In the genomic region with DNA sequence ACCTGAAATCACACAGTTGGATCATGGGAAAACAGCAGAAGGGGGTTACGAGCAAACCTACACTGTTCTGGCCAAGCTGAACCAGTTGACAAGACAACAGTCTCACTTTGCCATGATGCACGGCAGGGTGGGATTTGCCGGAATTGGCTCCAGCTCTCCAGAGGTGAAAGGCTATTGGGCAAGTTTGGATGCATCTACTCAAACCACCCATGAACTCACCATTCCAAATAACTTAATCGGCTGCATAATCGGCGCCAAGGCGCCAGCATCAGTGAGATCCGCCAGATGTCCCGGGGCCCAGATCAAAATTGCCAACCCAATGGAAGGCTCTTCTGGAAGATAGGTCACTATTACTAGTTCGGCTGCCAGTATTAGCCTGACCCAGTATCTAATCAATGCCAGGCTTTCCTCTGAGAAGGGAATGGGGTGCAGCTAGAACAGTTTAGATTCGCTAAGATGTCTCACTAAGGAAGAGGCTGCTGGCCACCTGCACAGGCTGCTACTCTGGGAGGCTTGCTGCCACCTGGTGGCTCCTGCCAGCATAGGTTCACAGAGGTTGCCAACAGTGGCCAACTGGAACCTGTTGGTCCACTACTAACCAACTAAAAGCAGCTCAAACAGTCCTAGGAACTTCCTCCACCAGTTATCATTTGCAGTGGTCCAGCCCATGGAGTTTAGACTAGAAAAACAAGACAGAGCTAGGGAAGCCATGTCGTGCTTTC, we compare ENCODE assay signal across 8 mouse cellular contexts. TPM values are rescaled to one million over a fixed set of nuclear protein-coding genes. Genes with fewer than 3 reads are reported as not detected.
DNase-seq lines count a peak whose midpoint lies in the region; ATAC-seq and TF ChIP-seq lines count a peak whose summit lies in the region.

No protein-coding gene starts in this region.

- no peak overlapping the region for H3K9ac ChIP-seq in kidney, embryonic 16.5 days (replicated peaks; ENCODE audit: low read length)
- no peak overlapping the region for H3K9ac ChIP-seq in hindbrain, embryonic 15.5 days
- H3K9ac ChIP-seq in midbrain, postnatal 0 days (replicated peaks; ENCODE audit: low read length, poor library complexity, severe bottlenecking) = no peak overlapping the region

- TF ChIP-seq POLR2A in thymus, adult 2 months (IDR thresholded peaks at IDR 0.05; ENCODE audit: control insufficient read depth, extremely low read depth, insufficient read depth, low read length, poor library complexity) = no peak

- no peaks in the 10 kb centered on the region for H3K36me3 ChIP-seq in kidney, embryonic 16.5 days (ENCODE audit: insufficient read depth, low read length)
- H3K36me3 ChIP-seq in hindbrain, embryonic 15.5 days = no peaks in the 10 kb centered on the region
- no peaks in the 10 kb centered on the region for H3K36me3 ChIP-seq in midbrain, postnatal 0 days (ENCODE audit: insufficient read depth, low read length)
- H3K36me3 ChIP-seq in thymus, adult 2 months (ENCODE audit: control insufficient read depth, insufficient read depth, low read length) = no peaks in the 10 kb centered on the region

- DNase-seq in kidney, adult 18-20 months = peak; percentile 85
- DNase-seq in adrenal gland, postnatal 25 days = peak; percentile 68
- DNase-seq in embryo, embryonic 9.5 days (ENCODE audit: extremely low spot score) = peak; percentile 60
- peak; percentile 60 to 76 for DNase-seq in left cerebral cortex, postnatal 10 days (ENCODE audit: extremely low spot score in 1 of 2, low spot score in 2 of 2)
- peak; percentile 83 for DNase-seq in midbrain, postnatal 0 days (ENCODE audit: low spot score)
- peak; percentile 82 for DNase-seq in thymus, adult 2 months

- H3K27ac ChIP-seq in kidney, embryonic 16.5 days (ENCODE audit: low read length) = no peak overlapping the region
- no peak overlapping the region for H3K27ac ChIP-seq in hindbrain, embryonic 15.5 days (replicated peaks)
- no peak overlapping the region for H3K27ac ChIP-seq in midbrain, postnatal 0 days (ENCODE audit: low read depth, low read length)
- no peak overlapping the region for H3K27ac ChIP-seq in thymus, adult 2 months (ENCODE audit: control insufficient read depth, insufficient read depth, low read length)

- H3K27me3 ChIP-seq in kidney, embryonic 16.5 days (ENCODE audit: insufficient read depth, low read length) = no peaks in the 10 kb centered on the region
- no peaks in the 10 kb centered on the region for H3K27me3 ChIP-seq in hindbrain, embryonic 15.5 days
- H3K27me3 ChIP-seq in midbrain, postnatal 0 days (ENCODE audit: insufficient read depth, low read length) = no peaks in the 10 kb centered on the region
- H3K27me3 ChIP-seq in thymus, adult 2 months (ENCODE audit: control insufficient read depth, insufficient read depth, low read length) = no peaks in the 10 kb centered on the region

- intact Hi-C loops in left cerebral cortex, postnatal 10 days (cut with DNase I) = loop anchor here (5.0 kb wide), 2 partner anchors 46 to 411 kb away; a partner anchor contains a TSS

- WGBS in kidney, embryonic 16.5 days = 77% methylated on average over 12 of the region's 12 CpGs
- WGBS in hindbrain, embryonic 15.5 days = 72% methylated on average over 12 of the region's 12 CpGs
- 74% methylated on average over 12 of the region's 12 CpGs for WGBS in midbrain, postnatal 0 days
- WGBS in thymus, adult 2 months = 86% methylated on average over 12 of the region's 12 CpGs

- no peak; the same call in 1 of the 2 replicates for ATAC-seq in kidney, embryonic 16.5 days (ENCODE audit: low FRiP score, low TSS enrichment)
- peak; percentile 42; the same call in 1 of the 2 replicates for ATAC-seq in hindbrain, embryonic 15.5 days (ENCODE audit: low FRiP score, low read depth)
- ATAC-seq in midbrain, postnatal 0 days (ENCODE audit: low FRiP score) = 0 out of 2 replicates have a peak, but pooled peaks have one; percentile 27

- peak; percentile 89 for TF ChIP-seq CTCF in midbrain, postnatal 0 days (IDR thresholded peaks at IDR 0.05)
- peak; percentile 89 for TF ChIP-seq CTCF in thymus, adult 2 months (IDR thresholded peaks at IDR 0.05; ENCODE audit: borderline replicate concordance, control insufficient read depth, extremely low read depth, insufficient read depth, low read length, poor library complexity)

- no peaks in the 10 kb centered on the region for H3K9me3 ChIP-seq in kidney, embryonic 16.5 days (ENCODE audit: low read length)
- no peaks in the 10 kb centered on the region for H3K9me3 ChIP-seq in hindbrain, embryonic 15.5 days
- H3K9me3 ChIP-seq in midbrain, postnatal 0 days (ENCODE audit: low read length) = no peaks in the 10 kb centered on the region; the same call in 1 of the 2 replicates

- peaks cover 3% of the 10 kb centered on the region; the same call in 1 of the 2 replicates for H3K4me1 ChIP-seq in kidney, embryonic 16.5 days (ENCODE audit: insufficient read depth, low read length)
- no peaks in the 10 kb centered on the region for H3K4me1 ChIP-seq in hindbrain, embryonic 15.5 days (replicated peaks)
- H3K4me1 ChIP-seq in midbrain, postnatal 0 days (ENCODE audit: insufficient read depth, low read length) = no peaks in the 10 kb centered on the region
- H3K4me1 ChIP-seq in thymus, adult 2 months (replicated peaks; ENCODE audit: control insufficient read depth, insufficient read depth, low read length) = peaks cover 5% of the 10 kb centered on the region

- no peak overlapping the region for H3K4me3 ChIP-seq in kidney, embryonic 16.5 days (ENCODE audit: low read length)
- H3K4me3 ChIP-seq in hindbrain, embryonic 15.5 days = no peak overlapping the region
- H3K4me3 ChIP-seq in midbrain, postnatal 0 days (ENCODE audit: low read depth, low read length) = no peak overlapping the region
- H3K4me3 ChIP-seq in thymus, adult 2 months (ENCODE audit: control insufficient read depth, insufficient read depth, low read length) = no peak overlapping the region

- no peak overlapping the region for H3K4me2 ChIP-seq in kidney, embryonic 16.5 days (replicated peaks; ENCODE audit: low read depth, low read length)
- no peak overlapping the region for H3K4me2 ChIP-seq in hindbrain, embryonic 15.5 days
- no peak overlapping the region for H3K4me2 ChIP-seq in midbrain, postnatal 0 days (ENCODE audit: low read depth, low read length, poor library complexity, severe bottlenecking)

RNA-seq across cellular contexts. Expression of a gene that starts 19.9 kb away (rescaled TPM):
- 5.4 and 6.3 TPM in 2 replicates for polyA plus RNA-seq in kidney, embryonic 16.5 days (2015; fragmentation: Nextera tagmentation; extraction: Ambion mirVana)
- 2.9 and 3.3 TPM in 2 replicates for total RNA-seq in adrenal gland, postnatal 25 days (2021)
- 2.2 and 2.6 TPM in 2 replicates for polyA plus RNA-seq in hindbrain, embryonic 15.5 days (2015; fragmentation: Nextera tagmentation; extraction: Ambion mirVana)
- total RNA-seq in left cerebral cortex, postnatal 10 days (2021) = 1 to 10 TPM; 6.1 to 6.4 TPM
- 0.93 and 1.4 TPM in 2 replicates for total RNA-seq in midbrain, postnatal 0 days (2014; rRNA removed)
- polyA plus RNA-seq in midbrain, postnatal 0 days (2015; fragmentation: Nextera tagmentation; extraction: Ambion mirVana) = 1.2 and 1.8 TPM in 2 replicates
- 17.2 TPM in 2 replicates for polyA plus RNA-seq in thymus, adult 2 months (2012; rRNA removed)
